Mouse (Mus musculus) kidney, adult 2 months (tissue): ENCODE data around the gene Ica1.

Source experiments
- CTCF ChIP-seq: fragments of 200-500 bp; conservative IDR thresholded peaks from 2 replicates; pipeline ENCODE4 v1.5.1; 2011; ENCODE audit warnings: low read depth, mild to moderate bottlenecking, control low read depth, low read length, moderate library complexity, mixed read lengths; ENCODE audit not compliant: insufficient read depth, insufficient read length
- POLR2A ChIP-seq: fragments of 200-500 bp; IDR thresholded peaks from one replicate; pipeline ENCODE4 v1.6.1; 2011; ENCODE audit warnings: low read depth, low read length, control low read depth

GRCm38 (mm10) chr6:8655454-8655853 lies 122.8 kb downstream of the Ica1 start:
- TF ChIP-seq POLR2A: no peak
- no peak for TF ChIP-seq CTCF
